Mouse (Mus musculus) MEL-GATA-1-ER (cell line): ENCODE results near the gene Gm17545.
"Not testable (repeated sequence)": the region's sequence is repeated elsewhere in the genome, so short reads cannot be mapped to it uniquely, and the experiment has no call there.

Experiments used
- DNase-seq: peaks from one replicate; pipeline ENCODE4 v3.0.0-alpha.2; 2012; ENCODE audit warnings: low read depth; ENCODE audit errors: extremely low read depth

Gene Gm17545

GRCm38 (mm10) chr9:22453990-22454389 is at the start of gene Gm17545:
TSS of gene Gm17545 (plus strand) at chr9:22454290.
- not testable (repeated sequence) for DNase-seq

GRCm38 (mm10) chr9:22405414-22405813 is 48.7 kb upstream of the Gm17545 start:
- DNase-seq = no peak

GRCm38 (mm10) chr9:22407633-22408032 is 46.5 kb upstream of the Gm17545 start:
- DNase-seq = not testable (repeated sequence)

GRCm38 (mm10) chr9:22408344-22408743 is 45.7 kb upstream of the Gm17545 start:
- not testable (repeated sequence) for DNase-seq

GRCm38 (mm10) chr9:22409501-22409900 is 44.6 kb upstream of the Gm17545 start:
- no peak for DNase-seq

GRCm38 (mm10) chr9:22411002-22411857 is 42.9 kb upstream of the Gm17545 start, which contains the start of gene 9530077C05Rik:
TSS of gene 9530077C05Rik (plus strand) at chr9:22411513.
- peak; percentile 96 for DNase-seq

GRCm38 (mm10) chr9:22416187-22416586 is 37.9 kb upstream of the Gm17545 start:
- no peak for DNase-seq

- no peak for DNase-seq
Measured at GRCm38 (mm10) chr9:22417547-22417946, 36.5 kb upstream of the Gm17545 start.

GRCm38 (mm10) chr9:22419877-22420276 is 34.2 kb upstream of the Gm17545 start:
- DNase-seq = no peak

- DNase-seq = no peak
Measured at GRCm38 (mm10) chr9:22420491-22420890, 33.6 kb upstream of the Gm17545 start.

- DNase-seq = no peak
Measured at GRCm38 (mm10) chr9:22422559-22422958, 31.5 kb upstream of the Gm17545 start.

GRCm38 (mm10) chr9:22423507-22423906 is 30.6 kb upstream of the Gm17545 start:
- no peak for DNase-seq

GRCm38 (mm10) chr9:22424196-22424595 is 29.9 kb upstream of the Gm17545 start:
- no peak for DNase-seq

- no peak for DNase-seq
Measured at GRCm38 (mm10) chr9:22424719-22425118, 29.4 kb upstream of the Gm17545 start.

- DNase-seq = no peak
Measured at GRCm38 (mm10) chr9:22428028-22428665, 25.9 kb upstream of the Gm17545 start.

GRCm38 (mm10) chr9:22428666-22429410 is 25.3 kb upstream of the Gm17545 start:
- no peak for DNase-seq

- peak; percentile 84 for DNase-seq
Measured at GRCm38 (mm10) chr9:22429533-22430241, 24.4 kb upstream of the Gm17545 start.

- DNase-seq = peak; percentile 34
Measured at GRCm38 (mm10) chr9:22430315-22430840, 23.7 kb upstream of the Gm17545 start.

- DNase-seq = no peak
Measured at GRCm38 (mm10) chr9:22433221-22433620, 20.9 kb upstream of the Gm17545 start.

GRCm38 (mm10) chr9:22434101-22434500 is 20.0 kb upstream of the Gm17545 start:
- no peak for DNase-seq

GRCm38 (mm10) chr9:22438826-22439225 is 15.3 kb upstream of the Gm17545 start:
- DNase-seq = no peak
